Mouse (Mus musculus): ENCODE results near the gene Lrrc26.

- TF ChIP-seq CTCF (IDR thresholded peaks at IDR 0.05; ENCODE audit: extremely low read depth, insufficient read length, insufficient replicate concordance, low read depth, low read length) (no peak), POLR2A (IDR thresholded peaks at IDR 0.05; ENCODE audit: low read depth, low read length) (no peak)
Measured at GRCm38 (mm10) chr2:25288734-25289345, 875 bp upstream of the Lrrc26 start.
